Mouse (Mus musculus): Measurements from ENCODE around the gene Olfr606. TPM values are rescaled to one million over a fixed set of nuclear protein-coding genes. Genes with fewer than 3 reads are reported as not detected.

The Olfr606 gene
- not detected for polyA plus RNA-seq (2017; shearing (Covaris generic))

DNA sequence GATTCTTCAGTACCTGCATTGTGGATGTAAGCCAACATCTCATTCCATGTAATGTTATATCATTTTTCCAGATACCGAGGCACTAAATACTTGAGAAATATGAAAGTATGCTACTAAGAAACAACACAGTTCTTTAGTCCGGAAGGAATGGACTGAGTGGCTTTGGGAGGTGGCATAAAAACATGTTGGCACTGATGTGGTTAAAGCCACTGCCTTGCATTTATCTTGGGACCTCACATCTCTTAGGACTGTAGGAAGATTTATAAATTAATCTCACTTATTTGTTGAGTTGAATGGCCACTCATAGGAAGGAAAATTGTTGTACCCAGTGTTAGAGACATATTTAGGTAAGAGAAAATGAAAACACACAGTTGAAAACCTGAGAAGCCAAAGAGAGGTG lies at the start of gene Olfr606:
Gene Olfr606 (plus strand): TSS at position 301 of the 400 bp plus-strand sequence.

GRCm38 (mm10) chr7:103414772-103415171 lies 34.1 kb upstream of the Olfr606 start, which contains the start of gene Usp17lc:
TSS of gene Usp17lc (plus strand) at chr7:103415072.

DNA sequence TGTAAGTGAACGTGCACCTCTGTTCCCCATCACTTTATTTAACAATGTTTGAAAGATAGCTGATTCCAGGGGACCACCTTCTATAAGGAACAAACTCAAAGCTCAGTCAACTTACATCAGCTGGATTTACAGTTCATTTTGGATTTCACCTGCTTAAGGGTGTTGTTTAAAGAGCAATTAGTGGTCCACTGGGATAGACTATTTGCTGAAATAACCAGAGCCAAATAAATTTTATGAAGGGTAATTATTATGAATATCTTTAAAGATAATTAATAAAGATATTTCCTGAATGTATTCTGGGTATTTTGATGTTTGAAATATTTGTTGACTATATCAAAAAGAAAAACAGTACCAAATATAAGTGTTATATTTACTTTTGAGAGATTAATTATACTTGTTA lies 3.5 kb upstream of the Olfr606 start, which contains the start of gene Olfr605:
Gene Olfr605 (minus strand): TSS at position 101 of the 400 bp plus-strand sequence.

GRCm38 (mm10) chr7:103469577-103469976 lies 20.7 kb downstream of the Olfr606 start, which contains the start of gene Olfr608:
TSS of gene Olfr608 (plus strand) at chr7:103469877.

GRCm38 (mm10) chr7:103497962-103498361 lies 49.1 kb downstream of the Olfr606 start, which contains the start of gene Olfr609:
TSS of gene Olfr609 (minus strand) at chr7:103498062.

Other genes starting within 250 kb of the Olfr606 start
- gene Olfr593, start 237.2 kb upstream of the Olfr606 start, polyA plus RNA-seq (2017; shearing (Covaris generic)): not detected
- gene Olfr594, start 232.1 kb upstream of the Olfr606 start, polyA plus RNA-seq (2017; shearing (Covaris generic)): not detected
- not detected for gene Usp17ld, start 196.5 kb upstream of the Olfr606 start, polyA plus RNA-seq (2017; shearing (Covaris generic))
- not detected for gene Olfr596, start 143.4 kb upstream of the Olfr606 start, polyA plus RNA-seq (2017; shearing (Covaris generic))
- gene Olfr597, start 132.7 kb upstream of the Olfr606 start, polyA plus RNA-seq (2017; shearing (Covaris generic)): not detected
- not detected for gene Olfr598, start 125.5 kb upstream of the Olfr606 start, polyA plus RNA-seq (2017; shearing (Covaris generic))
- gene Olfr599, start 113.1 kb upstream of the Olfr606 start, polyA plus RNA-seq (2017; shearing (Covaris generic)): not detected
- gene Olfr600, start 99.4 kb upstream of the Olfr606 start, polyA plus RNA-seq (2017; shearing (Covaris generic)): not detected
- gene Olfr601, start 86.4 kb upstream of the Olfr606 start, polyA plus RNA-seq (2017; shearing (Covaris generic)): not detected
- not detected for gene Olfr603, start 62.9 kb upstream of the Olfr606 start, polyA plus RNA-seq (2017; shearing (Covaris generic))
- gene Usp17lc, start 34.0 kb upstream of the Olfr606 start, polyA plus RNA-seq (2017; shearing (Covaris generic)): not detected
- gene Olfr605, start 3.6 kb upstream of the Olfr606 start, polyA plus RNA-seq (2017; shearing (Covaris generic)): not detected
- gene Olfr607, start 15.1 kb downstream of the Olfr606 start, polyA plus RNA-seq (2017; shearing (Covaris generic)): 0.07 TPM
- gene Olfr608, start 20.8 kb downstream of the Olfr606 start, polyA plus RNA-seq (2017; shearing (Covaris generic)): not detected
- not detected for gene Olfr609, start 49.0 kb downstream of the Olfr606 start, polyA plus RNA-seq (2017; shearing (Covaris generic))
- gene Olfr610, start 63.1 kb downstream of the Olfr606 start, polyA plus RNA-seq (2017; shearing (Covaris generic)): not detected
- not detected for gene Olfr611, start 71.8 kb downstream of the Olfr606 start, polyA plus RNA-seq (2017; shearing (Covaris generic))
- not detected for gene Olfr612, start 93.7 kb downstream of the Olfr606 start, polyA plus RNA-seq (2017; shearing (Covaris generic))
- gene Olfr613, start 99.0 kb downstream of the Olfr606 start, polyA plus RNA-seq (2017; shearing (Covaris generic)): not detected
- not detected for gene Olfr615, start 107.0 kb downstream of the Olfr606 start, polyA plus RNA-seq (2017; shearing (Covaris generic))
- not detected for gene Olfr616, start 120.1 kb downstream of the Olfr606 start, polyA plus RNA-seq (2017; shearing (Covaris generic))
- not detected for gene Olfr617, start 124.0 kb downstream of the Olfr606 start, polyA plus RNA-seq (2017; shearing (Covaris generic))
- not detected for gene Olfr618, start 141.1 kb downstream of the Olfr606 start, polyA plus RNA-seq (2017; shearing (Covaris generic))
- not detected for gene Olfr619, start 151.5 kb downstream of the Olfr606 start, polyA plus RNA-seq (2017; shearing (Covaris generic))
- gene Olfr620, start 163.5 kb downstream of the Olfr606 start, polyA plus RNA-seq (2017; shearing (Covaris generic)): not detected
- not detected for gene Olfr622, start 193.7 kb downstream of the Olfr606 start, polyA plus RNA-seq (2017; shearing (Covaris generic))
- gene Olfr623, start 214.7 kb downstream of the Olfr606 start, polyA plus RNA-seq (2017; shearing (Covaris generic)): not detected
- gene Olfr624, start 222.1 kb downstream of the Olfr606 start, polyA plus RNA-seq (2017; shearing (Covaris generic)): not detected
- gene Olfr625-ps1, start 233.7 kb downstream of the Olfr606 start, polyA plus RNA-seq (2017; shearing (Covaris generic)): not detected

Measured in inflammation-experienced regulatory T-cells, adult 16 weeks (primary cell).